Comparison of ENCODE assay signal across 8 mouse cellular contexts in genomic region chr3:51701281-51701751, GRCm38 (mm10). TPM values are rescaled to one million over a fixed set of nuclear protein-coding genes. Genes with fewer than 3 reads are reported as not detected.
DNase-seq lines count a peak whose midpoint lies in the region; ATAC-seq and TF ChIP-seq lines count a peak whose summit lies in the region.

No protein-coding gene starts in this region.

- peak overlapping the region; percentile 67 for H3K4me2 ChIP-seq in forebrain, embryonic 15.5 days (replicated peaks)
- peak overlapping the region; percentile 81 for H3K4me2 ChIP-seq in liver, postnatal 0 days (ENCODE audit: low read depth, low read length)
- H3K4me2 ChIP-seq in neural tube, embryonic 15.5 days, result peak overlapping the region; percentile 76

- WGBS in forebrain, embryonic 15.5 days, result 1% methylated on average over 27 of the region's 27 CpGs
- WGBS in liver, postnatal 0 days (ENCODE audit: insufficient replicate concordance), result 3% methylated on average over 27 of the region's 27 CpGs
- WGBS in neural tube, embryonic 15.5 days, result under 1% methylated on average over 27 of the region's 27 CpGs

- no peak for TF ChIP-seq EP300 in liver, postnatal 0 days (IDR thresholded peaks at IDR 0.05; ENCODE audit: low read depth)

- peak overlapping the region; percentile 93 for H3K27ac ChIP-seq in forebrain, embryonic 15.5 days (replicated peaks)
- H3K27ac ChIP-seq in liver, postnatal 0 days (ENCODE audit: low read depth), result no peak overlapping the region
- H3K27ac ChIP-seq in neural tube, embryonic 15.5 days (replicated peaks), result peak overlapping the region; percentile 92

- peak; percentile 82 for TF ChIP-seq CTCF in liver, postnatal 0 days (IDR thresholded peaks at IDR 0.05; ENCODE audit: low read depth)

- no peaks in the 10 kb centered on the region for H3K27me3 ChIP-seq in forebrain, embryonic 15.5 days
- H3K27me3 ChIP-seq in liver, postnatal 0 days (ENCODE audit: insufficient read depth, low read length), result no peaks in the 10 kb centered on the region
- no peaks in the 10 kb centered on the region for H3K27me3 ChIP-seq in neural tube, embryonic 15.5 days (replicated peaks)

- H3K4me1 ChIP-seq in forebrain, embryonic 15.5 days, result peaks cover 33% of the 10 kb centered on the region
- peaks cover 16% of the 10 kb centered on the region for H3K4me1 ChIP-seq in liver, postnatal 0 days (ENCODE audit: insufficient read depth)
- peaks cover 40% of the 10 kb centered on the region for H3K4me1 ChIP-seq in neural tube, embryonic 15.5 days

- DNase-seq in ES-CJ7 (ENCODE audit: low read depth, low spot score), result peak; percentile 57
- DNase-seq in cerebellum, adult 11 months, result peak; percentile 95
- peak; percentile 55 for DNase-seq in heart, postnatal 25 days (ENCODE audit: low spot score)
- DNase-seq in layer of hippocampus, adult 11-12 months (ENCODE audit: low spot score), result peak; percentile 59
- peak; percentile 78 for DNase-seq in liver, postnatal 0 days
- peak; percentile 53 to 59 for DNase-seq in thymus, adult 18-20 months

- intact Hi-C loops in heart, postnatal 25 days (cut with DNase I), result loop anchor here (2.0 to 5.0 kb wide), 5 partner anchors 41 to 541 kb away; no protein-coding TSS in a partner anchor

- ATAC-seq in forebrain, embryonic 15.5 days (replicated peaks), result peak; percentile 95
- peak; percentile 85 for ATAC-seq in liver, postnatal 0 days
- ATAC-seq in neural tube, embryonic 15.5 days (ENCODE audit: low FRiP score), result peak; percentile 94

- no peaks in the 10 kb centered on the region for H3K9me3 ChIP-seq in forebrain, embryonic 15.5 days
- H3K9me3 ChIP-seq in liver, postnatal 0 days (ENCODE audit: low read length), result no peaks in the 10 kb centered on the region
- no peaks in the 10 kb centered on the region for H3K9me3 ChIP-seq in neural tube, embryonic 15.5 days (replicated peaks)

- H3K36me3 ChIP-seq in forebrain, embryonic 15.5 days, result no peaks in the 10 kb centered on the region
- H3K36me3 ChIP-seq in liver, postnatal 0 days (replicated peaks; ENCODE audit: insufficient read depth, low read length), result no peaks in the 10 kb centered on the region
- H3K36me3 ChIP-seq in neural tube, embryonic 15.5 days, result 0 out of 2 replicates have a peak, but pooled peaks cover 2% of the 10 kb centered on the region

- peak overlapping the region; percentile 46 for H3K9ac ChIP-seq in forebrain, embryonic 15.5 days (replicated peaks)
- H3K9ac ChIP-seq in liver, postnatal 0 days (replicated peaks), result peak overlapping the region; percentile 50
- peak overlapping the region; percentile 53 for H3K9ac ChIP-seq in neural tube, embryonic 15.5 days (replicated peaks)

- peak overlapping the region; percentile 42 for H3K4me3 ChIP-seq in forebrain, embryonic 15.5 days
- H3K4me3 ChIP-seq in liver, postnatal 0 days (ENCODE audit: low read depth, low read length), result peak overlapping the region; percentile 44
- H3K4me3 ChIP-seq in neural tube, embryonic 15.5 days (replicated peaks), result peak overlapping the region; percentile 40

RNA-seq across cellular contexts. Expression of gene Mgst2, which starts 41.2 kb away (rescaled TPM):
- 0.36 and 0.95 TPM in 2 replicates for polyA plus RNA-seq in forebrain, embryonic 15.5 days (2015; fragmentation: Nextera tagmentation; extraction: Ambion mirVana)
- under 1 TPM; 0.48 to 0.60 TPM for total RNA-seq in heart, postnatal 25 days (2021)
- polyA plus RNA-seq in liver, postnatal 0 days (2015; fragmentation: Nextera tagmentation; extraction: Ambion mirVana), result 36.8 TPM in 2 replicates
- polyA plus RNA-seq in neural tube, embryonic 15.5 days (2015; fragmentation: Nextera tagmentation; extraction: Ambion mirVana), result 0.88 and 9.5 TPM in 2 replicates
